9 mouse cellular contexts compared by ENCODE assay signal in genomic region chr9:49605791-49606190, GRCm38 (mm10).
DNase-seq lines count a peak whose midpoint lies in the region; ATAC-seq and TF ChIP-seq lines count a peak whose summit lies in the region.
"Had no signal": no experiment of that assay in that cellular context is flagged by ENCODE, and none has a peak within 500 bp of the region (broad histone marks: within the 10 kb centered on the region; RNA-seq: fewer than 3 reads in every experiment).

No protein-coding gene starts in this region.

- no peak for DNase-seq in layer of hippocampus, adult 2 months (ENCODE audit: low spot score in 2 of 2)
- no peak for DNase-seq in layer of hippocampus, adult 8-10 months (ENCODE audit: low spot score in 2 of 2)
- peak; percentile 78 to 84 for DNase-seq in heart, adult 18-20 months
- DNase-seq in hindbrain, postnatal 0 days (ENCODE audit: low spot score), result no peak
- DNase-seq in cerebellum, adult 9-11 months, result no peak
- no peak for DNase-seq in liver, postnatal 0 days
- DNase-seq in thymus, adult 18-20 months, result no peak

- WGBS in hindbrain, postnatal 0 days, result 32% methylated on average over 4 of the region's 4 CpGs
- 32% methylated on average over 4 of the region's 4 CpGs for WGBS in stomach, embryonic 16.5 days
- WGBS in liver, postnatal 0 days (ENCODE audit: insufficient replicate concordance), result 66% methylated on average over 4 of the region's 4 CpGs

- no peaks in the 10 kb centered on the region for H3K36me3 ChIP-seq in hindbrain, postnatal 0 days (ENCODE audit: insufficient read depth, low read length)
- no peaks in the 10 kb centered on the region for H3K36me3 ChIP-seq in stomach, embryonic 16.5 days (ENCODE audit: control insufficient read depth, insufficient read depth, low read length)
- H3K36me3 ChIP-seq in liver, postnatal 0 days (replicated peaks; ENCODE audit: insufficient read depth, low read length), result no peaks in the 10 kb centered on the region

- H3K27me3 ChIP-seq in hindbrain, postnatal 0 days (ENCODE audit: insufficient read depth, low read length), result no peaks in the 10 kb centered on the region
- no peaks in the 10 kb centered on the region for H3K27me3 ChIP-seq in stomach, embryonic 16.5 days (ENCODE audit: control insufficient read depth, insufficient read depth, low read length)
- no peaks in the 10 kb centered on the region for H3K27me3 ChIP-seq in liver, postnatal 0 days (ENCODE audit: insufficient read depth, low read length)

- no peak overlapping the region for H3K4me3 ChIP-seq in layer of hippocampus, adult 2 months
- H3K4me3 ChIP-seq in hindbrain, postnatal 0 days (ENCODE audit: low read length), result no peak overlapping the region
- H3K4me3 ChIP-seq in stomach, embryonic 16.5 days (replicated peaks; ENCODE audit: low read length), result no peak overlapping the region
- no peak overlapping the region for H3K4me3 ChIP-seq in liver, postnatal 0 days (ENCODE audit: low read depth, low read length)

- H3K4me2 ChIP-seq in hindbrain, postnatal 0 days (ENCODE audit: low read depth, low read length), result no peak overlapping the region
- no peak overlapping the region for H3K4me2 ChIP-seq in stomach, embryonic 16.5 days (ENCODE audit: low read depth, low read length)
- H3K4me2 ChIP-seq in liver, postnatal 0 days (ENCODE audit: low read depth, low read length), result no peak overlapping the region

- TF ChIP-seq CTCF in layer of hippocampus, adult 2 months (conservative IDR thresholded peaks at IDR 0.05), result no peak
- no peak for TF ChIP-seq CTCF in hindbrain, postnatal 0 days (IDR thresholded peaks at IDR 0.05; ENCODE audit: low read depth)
- no peak for TF ChIP-seq CTCF in liver, postnatal 0 days (IDR thresholded peaks at IDR 0.05; ENCODE audit: low read depth)

- peak overlapping the region; percentile 48; the same call in 1 of the 2 replicates for H3K27ac ChIP-seq in layer of hippocampus, adult 2 months
- peak overlapping the region; percentile 17; the same call in 1 of the 2 replicates for H3K27ac ChIP-seq in hindbrain, postnatal 0 days
- H3K27ac ChIP-seq in stomach, embryonic 16.5 days (ENCODE audit: low read length), result peak overlapping the region; percentile 43
- no peak overlapping the region for H3K27ac ChIP-seq in liver, postnatal 0 days (ENCODE audit: low read depth)
- H3K27ac ChIP-seq: macrophage had no signal

- no peak for TF ChIP-seq EP300 in liver, postnatal 0 days (IDR thresholded peaks at IDR 0.05; ENCODE audit: low read depth)

- H3K9ac ChIP-seq in hindbrain, postnatal 0 days (replicated peaks; ENCODE audit: low read length), result no peak overlapping the region
- no peak overlapping the region for H3K9ac ChIP-seq in stomach, embryonic 16.5 days (ENCODE audit: low read length)
- no peak overlapping the region for H3K9ac ChIP-seq in liver, postnatal 0 days (replicated peaks)

- H3K9me3 ChIP-seq in hindbrain, postnatal 0 days (ENCODE audit: low read length), result no peaks in the 10 kb centered on the region
- no peaks in the 10 kb centered on the region for H3K9me3 ChIP-seq in stomach, embryonic 16.5 days (replicated peaks; ENCODE audit: control insufficient read depth, low read length)
- no peaks in the 10 kb centered on the region for H3K9me3 ChIP-seq in liver, postnatal 0 days (ENCODE audit: low read length)

- no peak for ATAC-seq in hindbrain, postnatal 0 days
- peak; percentile 33; the same call in 1 of the 2 replicates for ATAC-seq in stomach, embryonic 16.5 days (ENCODE audit: insufficient read depth, low FRiP score)
- no peak for ATAC-seq in liver, postnatal 0 days

- H3K4me1 ChIP-seq in hindbrain, postnatal 0 days (ENCODE audit: insufficient read depth, low read length), result peaks cover 7% of the 10 kb centered on the region
- peaks cover 10% of the 10 kb centered on the region; the same call in 1 of the 2 replicates for H3K4me1 ChIP-seq in stomach, embryonic 16.5 days (ENCODE audit: control insufficient read depth, insufficient read depth, low read length)
- H3K4me1 ChIP-seq in liver, postnatal 0 days (ENCODE audit: insufficient read depth), result no peaks in the 10 kb centered on the region

Comparison
In these comparisons a context has a peak if more than half of its experiments do, and no peak if none do; other contexts are left out.
1. DNase-seq: peak in heart, adult 18-20 months (2 of 2); none in layer of hippocampus, adult 2 months (0 of 2), layer of hippocampus, adult 8-10 months (0 of 2), hindbrain, postnatal 0 days (single experiment), cerebellum, adult 9-11 months (single experiment), liver, postnatal 0 days (single experiment) and thymus, adult 18-20 months (0 of 2).